Mouse (Mus musculus): Measurements from ENCODE around the gene Uvssa. TPM values are rescaled to one million over a fixed set of nuclear protein-coding genes. Genes with fewer than 3 reads are reported as not detected.
A peak's percentile ranks its signal among the peaks of the same experiment; 100 is the strongest.

Uvssa gene
- total RNA-seq, 1 experiment, result 4.7 TPM

GRCm38 (mm10) chr5:33368651-33369050 lies 9.7 kb upstream of the Uvssa start:
- Histone ChIP-seq H3K9me3 (ENCODE audit: control insufficient read depth, insufficient read depth, low read depth, low read length) (no peaks in the 10 kb centered on the region), H3K36me3 (ENCODE audit: control insufficient read depth, insufficient read depth, low read length, poor library complexity, severe bottlenecking) (peaks cover 70% of the 10 kb centered on the region), H3K4me1 (ENCODE audit: control insufficient read depth in 2 of 2, insufficient read depth in 2 of 2, low read length in 2 of 2, poor library complexity in 1 of 2) (no peaks in the 10 kb centered on the region), H3K27ac (ENCODE audit: insufficient read depth, low read depth, low read length, poor library complexity, severe bottlenecking) (no peak overlapping the region), H3K9ac (ENCODE audit: insufficient read depth, low read depth, low read length, poor library complexity, severe bottlenecking) (no peak overlapping the region), H3K4me3 (ENCODE audit: insufficient read depth in 1 of 2, low read depth in 1 of 2, low read length in 2 of 2, poor library complexity in 1 of 2, severe bottlenecking in 1 of 2) (no peak overlapping the region)
- in situ Hi-C loops (cut with MboI; ENCODE audit: low sequenced_read_pairs in 2 of 2, unreplicated experiment in 2 of 2), result no loop called here
- TF ChIP-seq HCFC1 (IDR thresholded peaks at IDR 0.05; ENCODE audit: borderline replicate concordance, insufficient read depth, low read length) (no peak), ZC3H11A (IDR thresholded peaks at IDR 0.05; ENCODE audit: borderline replicate concordance, low read depth, low read length) (no peak), CHD2 (IDR thresholded peaks at IDR 0.05; ENCODE audit: low read depth, low read length) (no peak), ZNF384 (IDR thresholded peaks at IDR 0.05; ENCODE audit: low read depth, low read length) (no peak)
- DNase-seq (ENCODE audit: low read depth, low spot score), result no peak

- peaks cover 54% of the 10 kb centered on the region for H3K36me3 ChIP-seq (ENCODE audit: control insufficient read depth, insufficient read depth, low read length, poor library complexity, severe bottlenecking)
- no peaks in the 10 kb centered on the region for H3K4me1 ChIP-seq (ENCODE audit: control insufficient read depth in 2 of 2, insufficient read depth in 2 of 2, low read length in 2 of 2, poor library complexity in 1 of 2)
- TF ChIP-seq CHD2 (IDR thresholded peaks at IDR 0.05; ENCODE audit: low read depth, low read length), result no peak
- no peak for TF ChIP-seq ZC3H11A (IDR thresholded peaks at IDR 0.05; ENCODE audit: borderline replicate concordance, low read depth, low read length)
- no peak for TF ChIP-seq MAFK (IDR thresholded peaks at IDR 0.05; ENCODE audit: insufficient read depth, low read depth, low read length)
- no peak for TF ChIP-seq HCFC1 (IDR thresholded peaks at IDR 0.05; ENCODE audit: borderline replicate concordance, insufficient read depth, low read length)
- no peak for TF ChIP-seq ZNF384 (IDR thresholded peaks at IDR 0.05; ENCODE audit: low read depth, low read length)
- H3K4me3 ChIP-seq (ENCODE audit: insufficient read depth in 1 of 2, low read depth in 1 of 2, low read length in 2 of 2, poor library complexity in 1 of 2, severe bottlenecking in 1 of 2), result no peak overlapping the region
- in situ Hi-C loops (cut with MboI; ENCODE audit: low sequenced_read_pairs in 2 of 2, unreplicated experiment in 2 of 2), result no loop called here
- no peak for DNase-seq (ENCODE audit: low read depth, low spot score)
- no peaks in the 10 kb centered on the region for H3K9me3 ChIP-seq (ENCODE audit: control insufficient read depth, insufficient read depth, low read depth, low read length)
- no peak overlapping the region for H3K9ac ChIP-seq (ENCODE audit: insufficient read depth, low read depth, low read length, poor library complexity, severe bottlenecking)
- H3K27ac ChIP-seq (ENCODE audit: insufficient read depth, low read depth, low read length, poor library complexity, severe bottlenecking), result no peak overlapping the region
Observed at GRCm38 (mm10) chr5:33371137-33371536, 7.2 kb upstream of the Uvssa start.

- Histone ChIP-seq H3K9me3 (ENCODE audit: control insufficient read depth, insufficient read depth, low read depth, low read length) (no peaks in the 10 kb centered on the region), H3K4me3 (ENCODE audit: insufficient read depth in 1 of 2, low read depth in 1 of 2, low read length in 2 of 2, poor library complexity in 1 of 2, severe bottlenecking in 1 of 2) (no peak overlapping the region), H3K9ac (ENCODE audit: insufficient read depth, low read depth, low read length, poor library complexity, severe bottlenecking) (no peak overlapping the region), H3K27ac (ENCODE audit: insufficient read depth, low read depth, low read length, poor library complexity, severe bottlenecking) (no peak overlapping the region), H3K4me1 (ENCODE audit: control insufficient read depth in 2 of 2, insufficient read depth in 2 of 2, low read length in 2 of 2, poor library complexity in 1 of 2) (no peaks in the 10 kb centered on the region), H3K36me3 (ENCODE audit: control insufficient read depth, insufficient read depth, low read length, poor library complexity, severe bottlenecking) (peaks cover 51% of the 10 kb centered on the region)
- no peak for DNase-seq (ENCODE audit: low read depth, low spot score)
- no peak for TF ChIP-seq HCFC1 (IDR thresholded peaks at IDR 0.05; ENCODE audit: borderline replicate concordance, insufficient read depth, low read length)
- in situ Hi-C loops (cut with MboI; ENCODE audit: low sequenced_read_pairs in 2 of 2, unreplicated experiment in 2 of 2), result no loop called here
Observed at GRCm38 (mm10) chr5:33371668-33372067, 6.7 kb upstream of the Uvssa start.

GRCm38 (mm10) chr5:33372331-33373038 lies 5.9 kb upstream of the Uvssa start:
- no peak overlapping the region for H3K9ac ChIP-seq (ENCODE audit: insufficient read depth, low read depth, low read length, poor library complexity, severe bottlenecking)
- H3K4me3 ChIP-seq (ENCODE audit: insufficient read depth in 1 of 2, low read depth in 1 of 2, low read length in 2 of 2, poor library complexity in 1 of 2, severe bottlenecking in 1 of 2), result no peak overlapping the region
- TF ChIP-seq HCFC1 (IDR thresholded peaks at IDR 0.05; ENCODE audit: borderline replicate concordance, insufficient read depth, low read length), result no peak
- no peaks in the 10 kb centered on the region for H3K9me3 ChIP-seq (ENCODE audit: control insufficient read depth, insufficient read depth, low read depth, low read length)
- peaks cover 47% of the 10 kb centered on the region for H3K36me3 ChIP-seq (ENCODE audit: control insufficient read depth, insufficient read depth, low read length, poor library complexity, severe bottlenecking)
- in situ Hi-C loops (cut with MboI; ENCODE audit: low sequenced_read_pairs in 2 of 2, unreplicated experiment in 2 of 2), result no loop called here
- no peak for DNase-seq (ENCODE audit: low read depth, low spot score)
- 0 out of 4 replicates have a peak, but pooled peaks cover 0 to 1% of the 10 kb centered on the region in 2 experiments for H3K4me1 ChIP-seq (ENCODE audit: control insufficient read depth in 2 of 2, insufficient read depth in 2 of 2, low read length in 2 of 2, poor library complexity in 1 of 2)
- no peak overlapping the region for H3K27ac ChIP-seq (ENCODE audit: insufficient read depth, low read depth, low read length, poor library complexity, severe bottlenecking)

GRCm38 (mm10) chr5:33377176-33377575 lies 1.2 kb upstream of the Uvssa start:
- DNase-seq (ENCODE audit: low read depth, low spot score), result no peak
- H3K4me1 ChIP-seq (ENCODE audit: control insufficient read depth in 2 of 2, insufficient read depth in 2 of 2, low read length in 2 of 2, poor library complexity in 1 of 2), result peaks cover 2 to 6% of the 10 kb centered on the region in 2 experiments; a peak in 1 of 4 replicates
- in situ Hi-C loops (cut with MboI; ENCODE audit: low sequenced_read_pairs in 2 of 2, unreplicated experiment in 2 of 2), result loop anchor here (5.0 to 25.0 kb wide), 3 partner anchors 100 to 210 kb away; partner anchors contain the start of gene Ctbp1 (in 1 of the 2)
- 0 out of 2 replicates have a peak overlapping the region, but pooled peaks have one; percentile 73 for H3K9ac ChIP-seq (ENCODE audit: insufficient read depth, low read depth, low read length, poor library complexity, severe bottlenecking)
- H3K4me3 ChIP-seq (ENCODE audit: insufficient read depth in 1 of 2, low read depth in 1 of 2, low read length in 2 of 2, poor library complexity in 1 of 2, severe bottlenecking in 1 of 2), result peak overlapping the region in 1 of 2 experiments; percentile 79; a peak in 1 of 4 replicates
- TF ChIP-seq ZC3H11A (IDR thresholded peaks at IDR 0.05; ENCODE audit: borderline replicate concordance, low read depth, low read length) (no peak), CHD2 (IDR thresholded peaks at IDR 0.05; ENCODE audit: low read depth, low read length) (no peak), HCFC1 (IDR thresholded peaks at IDR 0.05; ENCODE audit: borderline replicate concordance, insufficient read depth, low read length) (no peak), ZNF384 (IDR thresholded peaks at IDR 0.05; ENCODE audit: low read depth, low read length) (no peak)
- H3K36me3 ChIP-seq (ENCODE audit: control insufficient read depth, insufficient read depth, low read length, poor library complexity, severe bottlenecking), result peaks cover 14% of the 10 kb centered on the region
- H3K9me3 ChIP-seq (ENCODE audit: control insufficient read depth, insufficient read depth, low read depth, low read length), result no peaks in the 10 kb centered on the region
- H3K27ac ChIP-seq (ENCODE audit: insufficient read depth, low read depth, low read length, poor library complexity, severe bottlenecking), result no peak overlapping the region
